Mouse (Mus musculus): Measurements from ENCODE around the gene Kcnj8. TPM values are rescaled to one million over a fixed set of nuclear protein-coding genes. Genes with fewer than 3 reads are reported as not detected.

Gene Kcnj8
- total RNA-seq, 2 experiments from 2014 or later = 1.5 to 1.6 TPM

Other genes with a start within 250 kb of the Kcnj8 start
- gene Slco1a5, start 248.6 kb downstream of the Kcnj8 start, total RNA-seq (2021) = not detected
- gene Pyroxd1, start 226.0 kb downstream of the Kcnj8 start, total RNA-seq (2021) = 10 to 100 TPM; 12.9 to 15.4 TPM
- 10 to 100 TPM; 19.9 to 27.6 TPM for gene Recql, start 184.5 kb downstream of the Kcnj8 start, total RNA-seq (2021)
- 10 to 100 TPM; 29.4 to 31.6 TPM for gene Golt1b, start 184.4 kb downstream of the Kcnj8 start, total RNA-seq (2021)
- 1 to 10 TPM in 1 of 2 experiments, under 1 TPM in 1; 0.77 to 1.6 TPM for gene Spx, start 158.2 kb downstream of the Kcnj8 start, total RNA-seq (2021)
- under 1 TPM; 0.22 to 0.31 TPM for gene Gys2, start 98.5 kb downstream of the Kcnj8 start, total RNA-seq (2021)
- gene Ldhb, start 63.7 kb downstream of the Kcnj8 start, total RNA-seq (2021) = 100 to 1,000 TPM; 502 to 563 TPM
- 1 to 10 TPM; 3.2 to 3.5 TPM for gene Abcc9, start 130.7 kb upstream of the Kcnj8 start, total RNA-seq (2021)
- 100 to 1,000 TPM in 1 of 2 experiments, 10 to 100 TPM in 1; 99.1 to 108 TPM for gene Cmas, start 185.1 kb upstream of the Kcnj8 start, total RNA-seq (2021)
- under 1 TPM in 1 of 2 experiments, not detected in 1; 0.15 TPM for gene Sult6b2, start 232.9 kb upstream of the Kcnj8 start, total RNA-seq (2021)